ENCODE assay signal across 17 mouse cellular contexts in genomic region chr13:101743247-101743646, GRCm38 (mm10). TPM values are rescaled to one million over a fixed set of nuclear protein-coding genes. Genes with fewer than 3 reads are reported as not detected.
A peak's percentile ranks its signal among the peaks of the same experiment; 100 is the strongest.
DNase-seq lines count a peak whose midpoint lies in the region; ATAC-seq and TF ChIP-seq lines count a peak whose summit lies in the region.
"Had no signal": no experiment of that assay in that cellular context is flagged by ENCODE, and none has a peak within 500 bp of the region (broad histone marks: within the 10 kb centered on the region; RNA-seq: fewer than 3 reads in every experiment).

No protein-coding gene starts in this region.

- no peaks in the 10 kb centered on the region for H3K27me3 ChIP-seq in liver, embryonic 15.5 days
- H3K27me3 ChIP-seq in liver, embryonic 16.5 days (ENCODE audit: control insufficient read depth, insufficient read depth, low read depth, low read length) = no peaks in the 10 kb centered on the region
- no peaks in the 10 kb centered on the region for H3K27me3 ChIP-seq in stomach, embryonic 16.5 days (ENCODE audit: control insufficient read depth, insufficient read depth, low read length)

- 47% methylated on average over 7 of the region's 8 CpGs for WGBS in liver, embryonic 15.5 days (ENCODE audit: insufficient replicate concordance)
- 38% methylated on average over 8 of the region's 8 CpGs for WGBS in liver, embryonic 16.5 days (ENCODE audit: insufficient replicate concordance)
- WGBS in stomach, embryonic 16.5 days = 41% methylated on average over 7 of the region's 8 CpGs

- no peaks in the 10 kb centered on the region for H3K9me3 ChIP-seq in liver, embryonic 15.5 days (replicated peaks)
- H3K9me3 ChIP-seq in liver, embryonic 16.5 days (replicated peaks; ENCODE audit: control insufficient read depth, low read length) = no peaks in the 10 kb centered on the region
- no peaks in the 10 kb centered on the region for H3K9me3 ChIP-seq in stomach, embryonic 16.5 days (replicated peaks; ENCODE audit: control insufficient read depth, low read length)

- no peak overlapping the region for H3K4me3 ChIP-seq in liver, embryonic 15.5 days (replicated peaks)
- H3K4me3 ChIP-seq in bone marrow macrophage, adult 2 months (ENCODE audit: insufficient read depth, low read length) = no peak overlapping the region
- no peak overlapping the region for H3K4me3 ChIP-seq in liver, embryonic 16.5 days (ENCODE audit: low read depth, low read length)
- no peak overlapping the region for H3K4me3 ChIP-seq in stomach, embryonic 16.5 days (replicated peaks; ENCODE audit: low read length)

- no peak for TF ChIP-seq POLR2A in bone marrow macrophage, adult 2 months (IDR thresholded peaks at IDR 0.05; ENCODE audit: borderline replicate concordance, low read depth, low read length)

- H3K4me1 ChIP-seq in liver, embryonic 15.5 days (replicated peaks) = peaks cover 60% of the 10 kb centered on the region
- H3K4me1 ChIP-seq in bone marrow macrophage, adult 2 months (ENCODE audit: control insufficient read depth, insufficient read depth, low read length) = peaks cover 48% of the 10 kb centered on the region
- H3K4me1 ChIP-seq in liver, embryonic 16.5 days (ENCODE audit: control insufficient read depth, low read depth, low read length) = peaks cover 24% of the 10 kb centered on the region
- peaks cover 74% of the 10 kb centered on the region for H3K4me1 ChIP-seq in stomach, embryonic 16.5 days (ENCODE audit: control insufficient read depth, insufficient read depth, low read length)

- ATAC-seq in liver, embryonic 15.5 days (ENCODE audit: insufficient read depth) = 0 out of 2 replicates have a peak, but pooled peaks have one; percentile 19
- ATAC-seq in liver, embryonic 16.5 days (ENCODE audit: low read depth) = 0 out of 2 replicates have a peak, but pooled peaks have one; percentile 35
- no peak for ATAC-seq in stomach, embryonic 16.5 days (ENCODE audit: insufficient read depth, low FRiP score)
- ATAC-seq: activated CD4-positive, CD25-positive, alpha-beta regulatory T cell, adult 4 months; CD4-positive, CD25-positive, alpha-beta regulatory T cell, adult 4 months had no signal

- peak overlapping the region; percentile 33; the same call in 1 of the 2 replicates for H3K27ac ChIP-seq in liver, embryonic 15.5 days (replicated peaks)
- peak overlapping the region; percentile 54 for H3K27ac ChIP-seq in bone marrow macrophage, adult 2 months (ENCODE audit: insufficient read depth, low read depth, low read length)
- H3K27ac ChIP-seq in liver, embryonic 16.5 days (ENCODE audit: low read length) = no peak overlapping the region
- H3K27ac ChIP-seq in stomach, embryonic 16.5 days (ENCODE audit: low read length) = peak overlapping the region; percentile 87

- no peak for DNase-seq in liver
- no peak for DNase-seq in kidney, adult 8-10 months
- no peak for DNase-seq in natural killer cell, adult 2 months (ENCODE audit: low spot score in 2 of 2)
- DNase-seq: cerebellum, adult 11-12 months; cerebellum, postnatal 36 days; gastrocnemius, postnatal 25 days; kidney, adult 11 months; layer of hippocampus, postnatal 36 days; lung, postnatal 36 days; midbrain, embryonic 14.5 days; thymus, adult 18-20 months had no signal

- TF ChIP-seq CTCF in bone marrow macrophage, adult 2 months (IDR thresholded peaks at IDR 0.05; ENCODE audit: low read depth, low read length) = no peak

- H3K4me2 ChIP-seq in liver, embryonic 15.5 days = no peak overlapping the region
- no peak overlapping the region for H3K4me2 ChIP-seq in liver, embryonic 16.5 days (ENCODE audit: low read depth, low read length)
- no peak overlapping the region for H3K4me2 ChIP-seq in stomach, embryonic 16.5 days (ENCODE audit: low read depth, low read length)

- H3K9ac ChIP-seq in liver, embryonic 15.5 days = no peak overlapping the region
- H3K9ac ChIP-seq in liver, embryonic 16.5 days (ENCODE audit: low read depth, low read length) = no peak overlapping the region
- H3K9ac ChIP-seq in stomach, embryonic 16.5 days (ENCODE audit: low read length) = no peak overlapping the region

- no peaks in the 10 kb centered on the region; the same call in 1 of the 2 replicates for H3K36me3 ChIP-seq in liver, embryonic 15.5 days (replicated peaks)
- H3K36me3 ChIP-seq in liver, embryonic 16.5 days (ENCODE audit: control insufficient read depth, insufficient read depth) = no peaks in the 10 kb centered on the region; the same call in 1 of the 2 replicates
- H3K36me3 ChIP-seq in stomach, embryonic 16.5 days (ENCODE audit: control insufficient read depth, insufficient read depth, low read length) = no peaks in the 10 kb centered on the region

RNA-seq across cellular contexts. Expression of gene Pik3r1, which starts 24.8 kb away (rescaled TPM):
- polyA plus RNA-seq in liver, embryonic 15.5 days (2015; fragmentation: Nextera tagmentation; extraction: Ambion mirVana) = 20.3 and 22.6 TPM in 2 replicates
- polyA plus RNA-seq in bone marrow macrophage, adult 2 months (2012; ENCODE audit: insufficient read depth, insufficient read length, missing spikeins) = 52.5 and 53.9 TPM in 2 replicates
- polyA plus RNA-seq in liver, embryonic 16.5 days (2015; fragmentation: Nextera tagmentation; extraction: Ambion mirVana) = 18.4 and 18.6 TPM in 2 replicates
- polyA plus RNA-seq in stomach, embryonic 16.5 days (2015; fragmentation: Nextera tagmentation; extraction: Ambion mirVana) = 53.0 and 59.5 TPM in 2 replicates
